Mouse (Mus musculus): ENCODE results near the gene Ttc41.

- TF ChIP-seq GATA1 (IDR thresholded peaks at IDR 0.05; ENCODE audit: borderline replicate concordance, low read length) (no peak), FLI1 (IDR thresholded peaks at IDR 0.05; ENCODE audit: low read length) (no peak)
These were observed 4.6 kb upstream of the Ttc41 start for GRCm38 (mm10) chr10:86700973-86701372.
